Mouse (Mus musculus) ZHBTc4 (cell line): Measurements from ENCODE around the gene Btbd35f2.
"Not testable (repeated sequence)": the region's sequence is repeated elsewhere in the genome, so short reads cannot be mapped to it uniquely, and the experiment has no call there.

Source experiments
- DNase-seq: peaks from one replicate; pipeline ENCODE4 v3.0.0-alpha.2; 2011; ENCODE audit warnings: low read depth, low spot score

Gene Btbd35f2

GRCm38 (mm10) chrX:32278094-32278493 is at the start of gene Btbd35f2:
TSS of gene Btbd35f2 (plus strand) at chrX:32278394.
- DNase-seq: not testable (repeated sequence)
